Mouse (Mus musculus): ENCODE measurements around the gene Myh7b. TPM values are rescaled to one million over a fixed set of nuclear protein-coding genes. Genes with fewer than 3 reads are reported as not detected.
A peak's percentile ranks its signal among the peaks of the same experiment; 100 is the strongest.

Gene Myh7b
- polyA plus RNA-seq, 1 experiment from 2014 or later: 0.58 TPM

DNA sequence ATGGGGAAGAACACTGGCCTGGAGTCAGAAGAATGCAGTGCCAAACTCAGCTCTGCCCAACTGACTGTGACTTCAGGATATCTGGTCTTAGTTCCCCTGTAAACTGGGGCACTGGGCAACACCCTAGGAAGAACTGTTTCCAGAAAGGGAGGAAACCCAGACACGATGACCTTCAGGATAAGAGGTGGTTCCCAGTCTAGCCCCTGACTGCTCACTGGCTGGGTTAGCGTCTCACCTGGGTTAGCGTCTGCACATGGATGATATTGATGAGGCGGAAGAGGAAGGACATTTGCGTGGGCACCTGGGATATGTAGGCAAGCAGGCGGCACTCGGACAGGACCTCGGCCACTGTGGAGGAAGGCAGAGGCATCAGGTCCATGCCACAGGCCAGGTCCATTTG, 24.9 kb downstream of the Myh7b start:
- Histone ChIP-seq H3K9ac (ENCODE audit: low read length) (no peak overlapping the region), H3K36me3 (ENCODE audit: control insufficient read depth, insufficient read depth, low read length) (peaks cover 38% of the 10 kb centered on the region), H3K4me1 (ENCODE audit: control insufficient read depth, insufficient read depth, low read length) (no peaks in the 10 kb centered on the region), H3K9me3 (replicated peaks; ENCODE audit: control insufficient read depth, low read length) (no peaks in the 10 kb centered on the region), H3K4me2 (ENCODE audit: low read depth, low read length) (no peak overlapping the region), H3K4me3 (replicated peaks; ENCODE audit: low read length) (no peak overlapping the region), H3K27ac (ENCODE audit: low read length) (no peak overlapping the region), H3K27me3 (ENCODE audit: control insufficient read depth, insufficient read depth, low read length) (peaks cover 11% of the 10 kb centered on the region; the same call in 1 of the 2 replicates)
- no peak for ATAC-seq (ENCODE audit: insufficient read depth, low FRiP score)
- WGBS: 92% methylated on average over 8 of the region's 8 CpGs

DNA sequence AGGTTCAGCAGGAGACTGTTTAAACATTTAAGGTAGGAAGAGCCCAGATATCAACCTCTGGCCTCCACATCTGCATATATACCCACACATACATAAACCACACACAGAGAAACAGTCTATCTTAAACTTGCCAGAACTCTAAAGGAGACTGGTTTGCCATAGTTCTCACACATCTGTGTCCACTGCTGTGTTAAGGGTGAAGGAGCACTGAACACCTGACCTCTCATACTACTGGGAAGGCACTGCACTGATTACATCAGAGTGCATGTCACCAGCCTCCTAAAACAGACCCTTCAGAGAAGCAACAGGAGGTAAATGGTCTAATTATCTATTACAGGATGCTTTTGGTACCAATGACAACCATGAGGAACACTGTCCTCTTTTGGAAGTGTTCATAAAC, 25.9 kb downstream of the Myh7b start:
- no peaks in the 10 kb centered on the region for H3K9me3 ChIP-seq (replicated peaks; ENCODE audit: control insufficient read depth, low read length)
- peaks cover 43% of the 10 kb centered on the region for H3K36me3 ChIP-seq (ENCODE audit: control insufficient read depth, insufficient read depth, low read length)
- H3K9ac ChIP-seq (ENCODE audit: low read length): no peak overlapping the region
- H3K27me3 ChIP-seq (ENCODE audit: control insufficient read depth, insufficient read depth, low read length): peaks cover 4% of the 10 kb centered on the region; the same call in 1 of the 2 replicates
- no peak overlapping the region for H3K27ac ChIP-seq (ENCODE audit: low read length)
- no peaks in the 10 kb centered on the region for H3K4me1 ChIP-seq (ENCODE audit: control insufficient read depth, insufficient read depth, low read length)
- no peak overlapping the region for H3K4me2 ChIP-seq (ENCODE audit: low read depth, low read length)
- ATAC-seq (ENCODE audit: insufficient read depth, low FRiP score): no peak
- no peak overlapping the region for H3K4me3 ChIP-seq (replicated peaks; ENCODE audit: low read length)

DNA sequence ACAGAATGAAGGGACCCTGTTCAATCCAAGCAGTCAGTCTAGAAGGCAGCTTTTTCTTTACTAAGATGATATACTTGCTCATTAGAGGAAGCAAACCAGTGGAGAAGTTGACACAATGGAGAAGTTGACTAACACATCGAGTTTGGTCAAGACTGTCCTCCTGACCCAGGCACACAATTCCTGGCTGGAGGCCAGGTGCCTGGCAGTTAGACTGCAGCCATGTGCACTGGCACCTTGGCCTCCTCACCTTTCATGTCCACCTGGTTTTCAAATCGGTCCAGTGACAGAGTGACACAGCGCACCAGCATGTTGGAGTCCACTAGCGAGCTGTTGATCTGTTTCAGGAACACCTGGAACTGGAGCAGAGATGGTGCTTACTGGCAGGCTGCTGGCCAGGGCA, 26.4 kb downstream of the Myh7b start:
- Histone ChIP-seq H3K27ac (ENCODE audit: low read length) (no peak overlapping the region), H3K4me2 (ENCODE audit: low read depth, low read length) (no peak overlapping the region), H3K4me1 (ENCODE audit: control insufficient read depth, insufficient read depth, low read length) (no peaks in the 10 kb centered on the region), H3K36me3 (ENCODE audit: control insufficient read depth, insufficient read depth, low read length) (peaks cover 43% of the 10 kb centered on the region), H3K9me3 (replicated peaks; ENCODE audit: control insufficient read depth, low read length) (no peaks in the 10 kb centered on the region), H3K27me3 (ENCODE audit: control insufficient read depth, insufficient read depth, low read length) (no peaks in the 10 kb centered on the region), H3K9ac (ENCODE audit: low read length) (no peak overlapping the region), H3K4me3 (replicated peaks; ENCODE audit: low read length) (no peak overlapping the region)
- ATAC-seq (ENCODE audit: insufficient read depth, low FRiP score): no peak
- 81% methylated on average over 4 of the region's 4 CpGs for WGBS

DNA sequence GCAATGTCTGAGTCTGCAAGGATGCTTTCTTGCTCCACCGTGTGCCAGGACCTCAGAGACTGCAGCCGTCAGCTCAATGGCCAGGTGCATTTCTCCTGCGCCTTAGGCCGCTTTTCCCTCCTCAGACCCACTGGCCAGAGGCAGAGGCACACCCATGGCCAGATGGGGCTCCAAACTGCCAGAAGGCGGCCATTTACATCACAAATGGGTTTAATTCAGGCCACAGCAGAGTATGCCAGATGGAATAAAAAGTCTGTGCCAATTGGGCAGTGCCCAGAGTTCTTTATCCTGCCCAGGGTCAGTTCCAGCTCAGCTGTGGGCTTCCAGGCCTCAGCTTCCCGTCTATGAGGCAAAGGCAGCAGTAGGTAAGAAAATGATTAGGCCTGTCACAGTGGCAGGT, 29.6 kb downstream of the Myh7b start:
- H3K36me3 ChIP-seq (ENCODE audit: control insufficient read depth, insufficient read depth, low read length): peaks cover 25% of the 10 kb centered on the region
- no peak for ATAC-seq (ENCODE audit: insufficient read depth, low FRiP score)
- H3K4me1 ChIP-seq (ENCODE audit: control insufficient read depth, insufficient read depth, low read length): no peaks in the 10 kb centered on the region
- no peaks in the 10 kb centered on the region for H3K9me3 ChIP-seq (replicated peaks; ENCODE audit: control insufficient read depth, low read length)
- H3K9ac ChIP-seq (ENCODE audit: low read length): no peak overlapping the region
- H3K27me3 ChIP-seq (ENCODE audit: control insufficient read depth, insufficient read depth, low read length): no peaks in the 10 kb centered on the region
- H3K27ac ChIP-seq (ENCODE audit: low read length): no peak overlapping the region
- no peak overlapping the region for H3K4me3 ChIP-seq (replicated peaks; ENCODE audit: low read length)
- WGBS: 87% methylated on average over 6 of the region's 6 CpGs
- H3K4me2 ChIP-seq (ENCODE audit: low read depth, low read length): no peak overlapping the region

- Histone ChIP-seq H3K4me3 (replicated peaks; ENCODE audit: low read length) (no peak overlapping the region), H3K27me3 (ENCODE audit: control insufficient read depth, insufficient read depth, low read length) (no peaks in the 10 kb centered on the region), H3K4me2 (ENCODE audit: low read depth, low read length) (no peak overlapping the region), H3K27ac (ENCODE audit: low read length) (no peak overlapping the region), H3K36me3 (ENCODE audit: control insufficient read depth, insufficient read depth, low read length) (peaks cover 21% of the 10 kb centered on the region), H3K4me1 (ENCODE audit: control insufficient read depth, insufficient read depth, low read length) (no peaks in the 10 kb centered on the region), H3K9ac (ENCODE audit: low read length) (no peak overlapping the region), H3K9me3 (replicated peaks; ENCODE audit: control insufficient read depth, low read length) (no peaks in the 10 kb centered on the region)
- 0 out of 2 replicates have a peak, but pooled peaks have one; percentile 40 for ATAC-seq (ENCODE audit: insufficient read depth, low FRiP score)
- 76% methylated on average over 18 of the region's 18 CpGs for WGBS
Measured at GRCm38 (mm10) chr2:155641540-155642472, 30.8 kb downstream of the Myh7b start.

DNA sequence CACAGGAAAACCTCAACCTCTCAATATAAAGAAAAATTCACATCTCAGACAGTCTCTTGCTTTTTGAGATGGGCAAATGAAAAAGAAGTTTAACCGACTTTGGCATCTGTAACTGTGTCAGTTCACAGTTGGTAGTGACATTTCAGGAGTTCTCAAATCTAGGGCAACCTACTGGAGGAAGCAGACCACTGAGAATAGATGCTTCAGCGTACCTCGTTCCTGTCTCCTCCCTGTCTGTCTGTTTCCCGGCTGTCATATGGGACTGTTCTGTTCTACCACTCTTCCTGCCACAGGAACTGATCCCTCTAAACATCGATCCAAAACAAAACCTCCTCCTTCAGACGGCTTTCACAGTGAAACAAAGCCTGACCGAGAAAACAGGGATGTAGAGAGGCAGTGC, 34.7 kb downstream of the Myh7b start:
- WGBS: 88% methylated on average over 7 of the region's 7 CpGs
- Histone ChIP-seq H3K4me3 (replicated peaks; ENCODE audit: low read length) (no peak overlapping the region), H3K9ac (ENCODE audit: low read length) (no peak overlapping the region), H3K4me2 (ENCODE audit: low read depth, low read length) (no peak overlapping the region), H3K27ac (ENCODE audit: low read length) (no peak overlapping the region), H3K27me3 (ENCODE audit: control insufficient read depth, insufficient read depth, low read length) (no peaks in the 10 kb centered on the region), H3K36me3 (ENCODE audit: control insufficient read depth, insufficient read depth, low read length) (peaks cover 19% of the 10 kb centered on the region), H3K4me1 (ENCODE audit: control insufficient read depth, insufficient read depth, low read length) (no peaks in the 10 kb centered on the region), H3K9me3 (replicated peaks; ENCODE audit: control insufficient read depth, low read length) (no peaks in the 10 kb centered on the region)
- no peak for ATAC-seq (ENCODE audit: insufficient read depth, low FRiP score)

DNA sequence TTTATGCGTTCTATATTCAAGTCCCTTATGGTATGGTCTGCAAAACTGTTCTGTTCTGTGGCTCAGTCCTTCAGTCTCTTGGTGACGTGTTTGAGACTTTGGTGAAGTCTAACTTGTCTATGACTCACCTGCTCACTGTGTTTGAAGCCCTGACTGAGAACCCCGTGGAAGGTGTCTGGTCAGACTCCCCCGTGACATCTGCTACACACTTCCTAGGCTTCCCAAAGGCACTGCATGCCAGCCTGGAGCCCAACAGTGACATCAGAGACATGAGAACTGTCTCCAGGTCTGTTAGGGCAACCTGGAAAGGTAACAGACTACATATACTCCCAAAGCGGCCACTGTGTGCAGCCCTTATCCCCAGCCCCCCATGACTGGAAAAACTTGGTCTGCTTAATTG, 41.6 kb downstream of the Myh7b start:
- no peak for ATAC-seq (ENCODE audit: insufficient read depth, low FRiP score)
- no peak overlapping the region for H3K4me3 ChIP-seq (replicated peaks; ENCODE audit: low read length)
- no peak overlapping the region for H3K4me2 ChIP-seq (ENCODE audit: low read depth, low read length)
- H3K9me3 ChIP-seq (replicated peaks; ENCODE audit: control insufficient read depth, low read length): no peaks in the 10 kb centered on the region
- H3K36me3 ChIP-seq (ENCODE audit: control insufficient read depth, insufficient read depth, low read length): peaks cover 32% of the 10 kb centered on the region
- H3K27ac ChIP-seq (ENCODE audit: low read length): no peak overlapping the region
- H3K27me3 ChIP-seq (ENCODE audit: control insufficient read depth, insufficient read depth, low read length): no peaks in the 10 kb centered on the region
- WGBS: 91% methylated on average over 5 of the region's 5 CpGs
- no peak overlapping the region for H3K9ac ChIP-seq (ENCODE audit: low read length)
- H3K4me1 ChIP-seq (ENCODE audit: control insufficient read depth, insufficient read depth, low read length): no peaks in the 10 kb centered on the region

GRCm38 (mm10) chr2:155655759-155656372, 44.9 kb downstream of the Myh7b start:
- peaks cover 23% of the 10 kb centered on the region for H3K36me3 ChIP-seq (ENCODE audit: control insufficient read depth, insufficient read depth, low read length)
- ATAC-seq (ENCODE audit: insufficient read depth, low FRiP score): no peak
- WGBS: 88% methylated on average over 6 of the region's 6 CpGs
- no peak overlapping the region for H3K4me3 ChIP-seq (replicated peaks; ENCODE audit: low read length)
- no peak overlapping the region for H3K27ac ChIP-seq (ENCODE audit: low read length)
- no peaks in the 10 kb centered on the region for H3K9me3 ChIP-seq (replicated peaks; ENCODE audit: control insufficient read depth, low read length)
- H3K4me1 ChIP-seq (ENCODE audit: control insufficient read depth, insufficient read depth, low read length): no peaks in the 10 kb centered on the region
- no peak overlapping the region for H3K9ac ChIP-seq (ENCODE audit: low read length)
- no peak overlapping the region for H3K4me2 ChIP-seq (ENCODE audit: low read depth, low read length)
- no peaks in the 10 kb centered on the region for H3K27me3 ChIP-seq (ENCODE audit: control insufficient read depth, insufficient read depth, low read length)

GRCm38 (mm10) chr2:155662390-155662789, 51.4 kb downstream of the Myh7b start:
- Histone ChIP-seq H3K4me2 (ENCODE audit: low read depth, low read length) (no peak overlapping the region), H3K9ac (ENCODE audit: low read length) (no peak overlapping the region), H3K4me1 (ENCODE audit: control insufficient read depth, insufficient read depth, low read length) (no peaks in the 10 kb centered on the region), H3K9me3 (replicated peaks; ENCODE audit: control insufficient read depth, low read length) (no peaks in the 10 kb centered on the region), H3K36me3 (ENCODE audit: control insufficient read depth, insufficient read depth, low read length) (peaks cover 11% of the 10 kb centered on the region), H3K27ac (ENCODE audit: low read length) (no peak overlapping the region), H3K27me3 (ENCODE audit: control insufficient read depth, insufficient read depth, low read length) (no peaks in the 10 kb centered on the region), H3K4me3 (replicated peaks; ENCODE audit: low read length) (no peak overlapping the region)
- 95% methylated on average over 5 of the region's 5 CpGs for WGBS
- ATAC-seq (ENCODE audit: insufficient read depth, low FRiP score): no peak
